Mouse (Mus musculus) ES-CJ7 (cell line): ENCODE data around the gene Rbms3.
A peak's percentile ranks its signal among the peaks of the same experiment; 100 is the strongest.

Experiments
- DNase-seq: peaks from one replicate; pipeline ENCODE4 v3.0.0; 2011; ENCODE audit warnings: low read depth, low spot score

Rbms3 gene

GRCm38 (mm10) chr9:116834949-116835348 is 794.8 kb downstream of the Rbms3 start:
- no peak for DNase-seq

GRCm38 (mm10) chr9:116833677-116834076 is 796.0 kb downstream of the Rbms3 start:
- no peak for DNase-seq

GRCm38 (mm10) chr9:116832822-116833221 is 796.9 kb downstream of the Rbms3 start:
- DNase-seq = no peak

- DNase-seq = no peak
Measured at GRCm38 (mm10) chr9:116831386-116831785, 798.3 kb downstream of the Rbms3 start.

GRCm38 (mm10) chr9:116829929-116830328 is 799.8 kb downstream of the Rbms3 start:
- no peak for DNase-seq

- DNase-seq = no peak
Measured at GRCm38 (mm10) chr9:116821601-116822000, 808.1 kb downstream of the Rbms3 start.

GRCm38 (mm10) chr9:116817196-116817595 is 812.5 kb downstream of the Rbms3 start:
- DNase-seq = peak; percentile 3

- no peak for DNase-seq
Measured at GRCm38 (mm10) chr9:116814495-116815094, 815.1 kb downstream of the Rbms3 start.

GRCm38 (mm10) chr9:116813396-116813795 is 816.3 kb downstream of the Rbms3 start:
- no peak for DNase-seq

- no peak for DNase-seq
Measured at GRCm38 (mm10) chr9:116809260-116809659, 820.5 kb downstream of the Rbms3 start.

- no peak for DNase-seq
Measured at GRCm38 (mm10) chr9:116808401-116808800, 821.3 kb downstream of the Rbms3 start.

GRCm38 (mm10) chr9:116807166-116808081 is 822.3 kb downstream of the Rbms3 start:
- DNase-seq = no peak

GRCm38 (mm10) chr9:116803292-116803731 is 826.4 kb downstream of the Rbms3 start:
- no peak for DNase-seq

- no peak for DNase-seq
Measured at GRCm38 (mm10) chr9:116802602-116803001, 827.1 kb downstream of the Rbms3 start.

- no peak for DNase-seq
Measured at GRCm38 (mm10) chr9:116795240-116795955, 834.3 kb downstream of the Rbms3 start.

GRCm38 (mm10) chr9:116791850-116792249 is 837.9 kb downstream of the Rbms3 start:
- no peak for DNase-seq

- DNase-seq = no peak
Measured at GRCm38 (mm10) chr9:116786136-116787046, 843.3 kb downstream of the Rbms3 start.

- no peak for DNase-seq
Measured at GRCm38 (mm10) chr9:116771820-116772219, 857.9 kb downstream of the Rbms3 start.

GRCm38 (mm10) chr9:116769358-116770054 is 860.2 kb downstream of the Rbms3 start:
- DNase-seq = no peak

- no peak for DNase-seq
Measured at GRCm38 (mm10) chr9:116762395-116763025, 867.2 kb downstream of the Rbms3 start.
